In genomic region chr10:85447869-85448268, GRCm38 (mm10) we compare ENCODE assay signal across 20 mouse cellular contexts.
"Had no signal": no experiment of that assay in that cellular context is flagged by ENCODE, and none has a peak within 500 bp of the region (broad histone marks: within the 10 kb centered on the region; RNA-seq: fewer than 3 reads in every experiment).

No protein-coding gene starts in this region.

- ATAC-seq: midbrain, embryonic 16.5 days had no signal

- H3K4me1 ChIP-seq: neural tube, embryonic 12.5 days had no signal

- H3K4me2 ChIP-seq: lung, embryonic 14.5 days; midbrain, embryonic 12.5 days; neural tube, embryonic 12.5 days had no signal

- H3K9ac ChIP-seq: liver, embryonic 14.5 days; lung, embryonic 14.5 days; midbrain, embryonic 12.5 days; neural tube, embryonic 12.5 days had no signal

- H3K36me3 ChIP-seq: midbrain, embryonic 10.5 days; midbrain, embryonic 12.5 days; neural tube, embryonic 12.5 days had no signal

- H3K9me3 ChIP-seq: midbrain, embryonic 10.5 days; midbrain, embryonic 12.5 days; neural tube, embryonic 12.5 days had no signal

- H3K27ac ChIP-seq: liver, embryonic 14.5 days; macrophage; midbrain, embryonic 10.5 days; midbrain, embryonic 12.5 days; neural tube, embryonic 12.5 days had no signal

- H3K27me3 ChIP-seq: midbrain, embryonic 12.5 days had no signal

- DNase-seq: lung, adult 18-20 months; lung, embryonic 14.5 days; lung, postnatal 14 days; lung, postnatal 36 days; midbrain, embryonic 14.5 days; retina, postnatal 1 day; right cerebral cortex, adult 18-20 months; right cerebral cortex, postnatal 25 days; right cerebral cortex, postnatal 4 days; spleen, adult 18-20 months; thymus, adult 18-20 months; thymus, postnatal 14 days; thymus, postnatal 36 days had no signal

- H3K4me3 ChIP-seq: midbrain, embryonic 10.5 days; midbrain, embryonic 12.5 days; myocyte; neural tube, embryonic 12.5 days had no signal
